ENCODE assay signal across 8 mouse cellular contexts in genomic region chr1:69241502-69242214, GRCm38 (mm10).
DNase-seq lines count a peak whose midpoint lies in the region; ATAC-seq and TF ChIP-seq lines count a peak whose summit lies in the region.

No protein-coding gene starts in this region.

- peak; percentile 45; the same call in 1 of the 2 replicates for ATAC-seq in G1E (ENCODE audit: extremely low read depth, insufficient number of reproducible peaks, low FRiP score, poor library complexity, severe bottlenecking)
- peak; percentile 90 for ATAC-seq in forebrain, embryonic 15.5 days (replicated peaks)
- ATAC-seq in hindbrain, embryonic 12.5 days (ENCODE audit: low FRiP score): peak; percentile 88
- ATAC-seq in lung, embryonic 15.5 days (ENCODE audit: borderline replicate concordance, extremely low read depth, low FRiP score, low TSS enrichment): peak; percentile 85; the same call in 1 of the 2 replicates

- H3K27me3 ChIP-seq in G1E (ENCODE audit: insufficient read depth, low read length): 0 out of 2 replicates have a peak, but pooled peaks cover 2% of the 10 kb centered on the region
- no peaks in the 10 kb centered on the region for H3K27me3 ChIP-seq in forebrain, embryonic 15.5 days
- no peaks in the 10 kb centered on the region for H3K27me3 ChIP-seq in hindbrain, embryonic 12.5 days
- H3K27me3 ChIP-seq in lung, embryonic 15.5 days: no peaks in the 10 kb centered on the region

- peaks cover 3% of the 10 kb centered on the region; the same call in 1 of the 2 replicates for H3K4me1 ChIP-seq in G1E (ENCODE audit: insufficient read depth, low read depth, low read length)
- H3K4me1 ChIP-seq in forebrain, embryonic 15.5 days: peaks cover 4% of the 10 kb centered on the region; the same call in 1 of the 2 replicates
- 0 out of 2 replicates have a peak, but pooled peaks cover 3% of the 10 kb centered on the region for H3K4me1 ChIP-seq in hindbrain, embryonic 12.5 days
- H3K4me1 ChIP-seq in lung, embryonic 15.5 days: no peaks in the 10 kb centered on the region

- peak; percentile 4 for DNase-seq in G1E (ENCODE audit: low spot score)
- DNase-seq in c-Kit-positive CD71-positive TER-119-negative erythroid progenitor cells, embryonic 14.5 days (ENCODE audit: low read depth): peak; percentile 32
- peak; percentile 31 for DNase-seq in layer of hippocampus, adult 9-11 months
- DNase-seq in ovary, postnatal 14 days (ENCODE audit: low spot score): peak; percentile 51
- peak; percentile 42 to 68 for DNase-seq in urinary bladder, postnatal 4 days (ENCODE audit: low spot score in 2 of 2)

- TF ChIP-seq CTCF in G1E (IDR thresholded peaks at IDR 0.05; ENCODE audit: low read depth, low read length): peak; percentile 87

- WGBS in forebrain, embryonic 15.5 days: 5% methylated on average over 11 of the region's 11 CpGs
- WGBS in hindbrain, embryonic 12.5 days: 21% methylated on average over 11 of the region's 11 CpGs
- WGBS in lung, embryonic 15.5 days: 5% methylated on average over 11 of the region's 11 CpGs

- 0 out of 2 replicates have a peak, but pooled peaks cover 5% of the 10 kb centered on the region for H3K9me3 ChIP-seq in G1E (replicated peaks)
- no peaks in the 10 kb centered on the region for H3K9me3 ChIP-seq in forebrain, embryonic 15.5 days
- no peaks in the 10 kb centered on the region for H3K9me3 ChIP-seq in hindbrain, embryonic 12.5 days (replicated peaks)
- H3K9me3 ChIP-seq in lung, embryonic 15.5 days: no peaks in the 10 kb centered on the region

- no peak overlapping the region for H3K4me3 ChIP-seq in G1E (ENCODE audit: low read depth, low read length)
- H3K4me3 ChIP-seq in forebrain, embryonic 15.5 days: peak overlapping the region; percentile 45
- peak overlapping the region; percentile 21 for H3K4me3 ChIP-seq in hindbrain, embryonic 12.5 days
- peak overlapping the region; percentile 35 for H3K4me3 ChIP-seq in lung, embryonic 15.5 days

- H3K4me2 ChIP-seq in forebrain, embryonic 15.5 days (replicated peaks): peak overlapping the region; percentile 73
- H3K4me2 ChIP-seq in hindbrain, embryonic 12.5 days (replicated peaks): peak overlapping the region; percentile 52
- peak overlapping the region; percentile 61 for H3K4me2 ChIP-seq in lung, embryonic 15.5 days

- no peak overlapping the region for H3K27ac ChIP-seq in forebrain, embryonic 15.5 days (replicated peaks)
- H3K27ac ChIP-seq in hindbrain, embryonic 12.5 days: no peak overlapping the region
- no peak overlapping the region for H3K27ac ChIP-seq in lung, embryonic 15.5 days

- H3K36me3 ChIP-seq in G1E (replicated peaks): no peaks in the 10 kb centered on the region
- no peaks in the 10 kb centered on the region for H3K36me3 ChIP-seq in forebrain, embryonic 15.5 days
- H3K36me3 ChIP-seq in hindbrain, embryonic 12.5 days: no peaks in the 10 kb centered on the region
- H3K36me3 ChIP-seq in lung, embryonic 15.5 days: no peaks in the 10 kb centered on the region

- H3K9ac ChIP-seq in forebrain, embryonic 15.5 days (replicated peaks): peak overlapping the region; percentile 61
- peak overlapping the region; percentile 36; the same call in 1 of the 2 replicates for H3K9ac ChIP-seq in hindbrain, embryonic 12.5 days
- no peak overlapping the region for H3K9ac ChIP-seq in lung, embryonic 15.5 days

Comparison
In these comparisons a context has a peak if more than half of its experiments do, and no peak if none do; other contexts are left out.
1. DNase-seq: peak in every context shown above with its lines; median percentile 55 in urinary bladder, postnatal 4 days; 51 in ovary, postnatal 14 days; 32 in c-Kit-positive CD71-positive TER-119-negative erythroid progenitor cells, embryonic 14.5 days; 31 in layer of hippocampus, adult 9-11 months; 4 in G1E.